In genomic region chr4:137492563-137492962, GRCm38 (mm10) we compare ENCODE assay signal across 17 mouse cellular contexts. TPM values are rescaled to one million over a fixed set of nuclear protein-coding genes. Genes with fewer than 3 reads are reported as not detected.
A peak's percentile ranks its signal among the peaks of the same experiment; 100 is the strongest.
DNase-seq lines count a peak whose midpoint lies in the region; ATAC-seq and TF ChIP-seq lines count a peak whose summit lies in the region.
"Had no signal": no experiment of that assay in that cellular context is flagged by ENCODE, and none has a peak within 500 bp of the region (broad histone marks: within the 10 kb centered on the region; RNA-seq: fewer than 3 reads in every experiment).

No protein-coding gene starts in this region.

- peaks cover 89% of the 10 kb centered on the region for H3K4me1 ChIP-seq in heart, embryonic 12.5 days (replicated peaks)
- H3K4me1 ChIP-seq in ES-E14 (ENCODE audit: control insufficient read depth in 2 of 2, insufficient read depth in 2 of 2, low read length in 2 of 2, poor library complexity in 1 of 2) = peaks cover 13 to 48% of the 10 kb centered on the region in 2 experiments
- H3K4me1 ChIP-seq in heart, postnatal 0 days (ENCODE audit: control insufficient read depth, insufficient read depth) = peaks cover 57% of the 10 kb centered on the region

- in situ Hi-C loops in ES-E14 (cut with MboI; ENCODE audit: low sequenced_read_pairs in 2 of 2, unreplicated experiment in 2 of 2) = no loop called here

- no peak for TF ChIP-seq CTCF in heart, postnatal 0 days (IDR thresholded peaks at IDR 0.05; ENCODE audit: low read depth)

- H3K4me2 ChIP-seq in heart, embryonic 12.5 days = no peak overlapping the region
- H3K4me2 ChIP-seq in heart, postnatal 0 days (ENCODE audit: low read depth, low read length) = no peak overlapping the region
- H3K4me2 ChIP-seq: midbrain, embryonic 13.5 days; neural tube, embryonic 13.5 days had no signal

- DNase-seq in cerebellum, adult 11-12 months = peak; percentile 3
- DNase-seq in cerebellum, postnatal 14 days = no peak
- no peak for DNase-seq in heart, adult 9 months (ENCODE audit: low spot score in 2 of 2)
- no peak for DNase-seq in ES-E14 (ENCODE audit: low read depth, low spot score)
- DNase-seq in heart, postnatal 0 days (ENCODE audit: low spot score) = no peak
- no peak for DNase-seq in right cerebral cortex, postnatal 4 days
- no peak for DNase-seq in thymus, postnatal 25 days
- DNase-seq: forebrain, postnatal 0 days; thymus, postnatal 14 days had no signal

- no peak overlapping the region for H3K4me3 ChIP-seq in heart, embryonic 12.5 days
- no peak overlapping the region for H3K4me3 ChIP-seq in ES-E14 (ENCODE audit: insufficient read depth in 1 of 2, low read depth in 1 of 2, low read length in 2 of 2, poor library complexity in 1 of 2, severe bottlenecking in 1 of 2)
- no peak overlapping the region for H3K4me3 ChIP-seq in heart, postnatal 0 days (ENCODE audit: low read depth, low read length)
- H3K4me3 ChIP-seq: midbrain, embryonic 13.5 days; neural tube, embryonic 13.5 days had no signal

- H3K27me3 ChIP-seq in heart, embryonic 12.5 days (replicated peaks) = no peaks in the 10 kb centered on the region
- no peaks in the 10 kb centered on the region for H3K27me3 ChIP-seq in heart, postnatal 0 days (ENCODE audit: control insufficient read depth, insufficient read depth, low read length)
- H3K27me3 ChIP-seq: neural tube, embryonic 13.5 days had no signal

- WGBS in heart, embryonic 12.5 days = 77% methylated on average over 11 of the region's 11 CpGs
- WGBS in heart, postnatal 0 days = 36% methylated on average over 11 of the region's 11 CpGs

- H3K9ac ChIP-seq in heart, embryonic 12.5 days = 0 out of 2 replicates have a peak overlapping the region, but pooled peaks have one; percentile 25
- H3K9ac ChIP-seq in ES-E14 (ENCODE audit: insufficient read depth, low read depth, low read length, poor library complexity, severe bottlenecking) = no peak overlapping the region
- H3K9ac ChIP-seq in heart, postnatal 0 days (replicated peaks; ENCODE audit: low read depth, low read length) = no peak overlapping the region
- H3K9ac ChIP-seq: forebrain, postnatal 0 days; midbrain, embryonic 13.5 days; neural tube, embryonic 13.5 days had no signal

- no peak for ATAC-seq in heart, embryonic 12.5 days (ENCODE audit: insufficient number of reproducible peaks, low FRiP score)
- ATAC-seq in heart, postnatal 0 days (ENCODE audit: insufficient read depth, low read depth) = no peak
- ATAC-seq: forebrain, postnatal 0 days; inflammation-experienced regulatory T-cells, adult 6 months; lung, postnatal 0 days; midbrain, embryonic 13.5 days had no signal

- H3K9me3 ChIP-seq in heart, embryonic 12.5 days (replicated peaks) = no peaks in the 10 kb centered on the region
- no peaks in the 10 kb centered on the region for H3K9me3 ChIP-seq in ES-E14 (ENCODE audit: control insufficient read depth, insufficient read depth, low read depth, low read length)
- H3K9me3 ChIP-seq in heart, postnatal 0 days (replicated peaks; ENCODE audit: control insufficient read depth, low read length) = no peaks in the 10 kb centered on the region
- H3K9me3 ChIP-seq: midbrain, embryonic 13.5 days; neural tube, embryonic 13.5 days had no signal

- peaks cover 11% of the 10 kb centered on the region for H3K36me3 ChIP-seq in heart, embryonic 12.5 days
- no peaks in the 10 kb centered on the region; the same call in 1 of the 2 replicates for H3K36me3 ChIP-seq in ES-E14 (ENCODE audit: control insufficient read depth, insufficient read depth, low read length, poor library complexity, severe bottlenecking)
- H3K36me3 ChIP-seq in heart, postnatal 0 days (replicated peaks; ENCODE audit: control insufficient read depth, insufficient read depth, low read length) = no peaks in the 10 kb centered on the region; the same call in 1 of the 2 replicates
- H3K36me3 ChIP-seq: midbrain, embryonic 13.5 days; neural tube, embryonic 13.5 days had no signal

- peak overlapping the region; percentile 99 for H3K27ac ChIP-seq in heart, embryonic 12.5 days (ENCODE audit: poor library complexity, severe bottlenecking)
- H3K27ac ChIP-seq in ES-E14 (ENCODE audit: insufficient read depth, low read depth, low read length, poor library complexity, severe bottlenecking) = peak overlapping the region; percentile 4; the same call in 1 of the 2 replicates
- peak overlapping the region; percentile 95 for H3K27ac ChIP-seq in heart, postnatal 0 days (ENCODE audit: low read depth)
- H3K27ac ChIP-seq: midbrain, embryonic 13.5 days; neural tube, embryonic 13.5 days had no signal

- TF ChIP-seq EP300 in heart, postnatal 0 days (IDR thresholded peaks at IDR 0.05; ENCODE audit: low read depth) = no peak

TF ChIP-seq in ES-E14, 5 proteins besides CTCF, POLR2A, EP300 and RAD21:
- TF ChIP-seq CHD2 (IDR thresholded peaks at IDR 0.05; ENCODE audit: low read depth, low read length) = no peak
- TF ChIP-seq MAFK (IDR thresholded peaks at IDR 0.05; ENCODE audit: insufficient read depth, low read depth, low read length) = no peak
- no peak for TF ChIP-seq HCFC1 (IDR thresholded peaks at IDR 0.05; ENCODE audit: borderline replicate concordance, insufficient read depth, low read length)
- no peak for TF ChIP-seq ZNF384 (IDR thresholded peaks at IDR 0.05; ENCODE audit: low read depth, low read length)
- no peak for TF ChIP-seq ZC3H11A (IDR thresholded peaks at IDR 0.05; ENCODE audit: borderline replicate concordance, low read depth, low read length)

RNA-seq across cellular contexts. Expression of gene Hspg2, which starts 24.0 kb away (rescaled TPM):
- polyA plus RNA-seq in heart, embryonic 12.5 days (2016; fragmentation: Nextera tagmentation; extraction: Ambion mirVana) = 51.8 and 61.5 TPM in 2 replicates
- 226 and 278 TPM in 2 replicates for total RNA-seq in ES-E14 (2012; rRNA removed)
- total RNA-seq in heart, postnatal 0 days (2014; rRNA removed; ENCODE audit: low replicate concordance) = 473 and 516 TPM in 2 replicates
- polyA plus RNA-seq in heart, postnatal 0 days (2015; fragmentation: Nextera tagmentation; extraction: Ambion mirVana) = 41.2 and 42.4 TPM in 2 replicates
- polyA plus RNA-seq: inflammation-experienced regulatory T-cells, adult 6 months had no signal

RNA-seq across cellular contexts. Expression of gene 1700013G24Rik, which starts 39.5 kb away (rescaled TPM):
- polyA plus RNA-seq in heart, embryonic 12.5 days (2016; fragmentation: Nextera tagmentation; extraction: Ambion mirVana) = not detected in 2 replicates
- not detected in 2 replicates for total RNA-seq in ES-E14 (2012; rRNA removed)
- total RNA-seq in heart, postnatal 0 days (2014; rRNA removed; ENCODE audit: low replicate concordance) = not detected in 2 replicates
- polyA plus RNA-seq in heart, postnatal 0 days (2015; fragmentation: Nextera tagmentation; extraction: Ambion mirVana) = not detected in 2 replicates
- total RNA-seq: forebrain, postnatal 0 days; heart, adult 18-20 months; layer of hippocampus, adult 8-10 months; left cerebral cortex, postnatal 25 days had no signal
- polyA plus RNA-seq: forebrain, postnatal 0 days; inflammation-experienced regulatory T-cells, adult 6 months; lung, postnatal 0 days; midbrain, embryonic 13.5 days; neural tube, embryonic 13.5 days had no signal

Comparison
In these comparisons a context has a peak if more than half of its experiments do, and no peak if none do; other contexts are left out.
1. H3K27ac ChIP-seq: peak in every context shown above with its lines; median percentile 99 in heart, embryonic 12.5 days; 95 in heart, postnatal 0 days; 4 in ES-E14.